Mouse (Mus musculus): ENCODE data around the gene Gsg1l.

Gene Gsg1l

GRCm38 (mm10) chr7:126027410-126027809 lies 54.8 kb downstream of the Gsg1l start:
- peak; percentile 63 for DNase-seq

DNA sequence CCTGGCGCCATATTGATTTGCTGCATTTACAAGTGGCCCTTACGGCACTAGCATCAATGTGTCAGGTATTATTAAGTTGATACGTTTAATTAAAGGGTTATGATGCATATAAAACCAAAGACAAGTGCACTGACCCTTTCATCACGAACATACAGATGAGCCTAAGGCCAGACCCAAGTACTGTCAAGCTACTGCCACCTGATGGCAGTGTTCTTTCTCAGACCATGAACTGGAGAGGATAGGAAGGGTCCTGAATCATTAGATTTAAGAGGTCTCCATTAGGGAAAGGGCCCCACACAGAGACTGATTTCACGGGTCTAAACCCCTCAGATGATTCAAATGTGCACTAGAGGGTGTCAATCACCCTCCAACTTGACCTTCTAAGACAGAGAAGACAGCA lies 55.6 kb downstream of the Gsg1l start:
- no peak for DNase-seq

- no peak for DNase-seq
Measured at GRCm38 (mm10) chr7:126019966-126020365, 62.2 kb downstream of the Gsg1l start.

DNA sequence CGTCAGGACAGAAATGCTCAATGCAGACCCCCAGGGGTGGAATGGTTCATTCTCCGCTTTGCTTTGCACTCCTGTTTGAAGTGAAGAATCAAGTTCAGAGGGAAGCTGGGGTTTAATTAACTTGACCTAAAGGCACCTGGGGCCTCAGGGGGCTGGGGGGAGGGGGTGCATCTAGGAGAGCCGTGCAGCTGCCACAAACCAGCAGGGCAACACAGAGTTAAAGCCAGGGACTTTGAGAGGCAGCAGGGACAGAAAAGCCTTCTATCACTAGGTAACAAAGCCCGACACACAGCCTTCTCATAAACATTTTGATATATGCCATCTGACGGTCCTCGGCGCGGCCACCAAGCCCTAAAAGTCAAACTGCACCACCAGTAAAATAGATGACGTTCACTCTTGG lies 62.9 kb downstream of the Gsg1l start:
- no peak for DNase-seq

GRCm38 (mm10) chr7:126017455-126017854 lies 64.8 kb downstream of the Gsg1l start:
- no peak for DNase-seq

GRCm38 (mm10) chr7:126012325-126013021 lies 69.7 kb downstream of the Gsg1l start:
- DNase-seq = no peak

- no peak for DNase-seq
Measured at GRCm38 (mm10) chr7:126008789-126009148, 73.4 kb downstream of the Gsg1l start.

DNA sequence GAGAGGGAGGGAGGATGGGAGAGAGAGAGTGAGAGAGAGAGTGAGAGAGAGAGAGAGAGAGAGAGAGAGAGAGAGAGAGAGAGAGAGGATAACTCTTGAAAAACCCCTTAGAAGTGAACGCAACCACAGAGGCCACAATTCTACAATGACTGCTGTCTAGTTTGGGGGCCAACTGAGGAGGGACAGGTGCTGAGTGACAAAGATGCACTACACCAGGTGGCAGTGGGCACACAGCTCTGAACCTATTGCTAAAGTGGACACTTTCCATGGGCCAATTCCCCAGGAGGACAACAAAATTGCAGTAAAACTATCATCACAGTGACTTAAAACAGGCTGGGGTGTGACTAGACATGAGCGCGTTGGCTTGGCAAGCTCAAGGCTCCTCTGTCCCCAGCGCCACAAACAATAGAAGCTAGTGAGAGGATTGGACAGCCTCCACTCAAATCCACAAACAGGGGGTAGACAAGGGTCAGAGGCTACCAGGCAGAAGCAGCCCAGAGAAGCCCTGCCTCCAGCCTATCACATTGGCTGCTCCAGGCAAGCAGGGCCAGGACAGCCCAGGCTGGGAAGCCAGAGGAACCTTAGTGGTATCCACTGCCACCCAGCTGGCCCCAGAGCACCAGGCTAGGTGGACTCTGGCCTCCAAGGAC lies 73.9 kb downstream of the Gsg1l start:
- DNase-seq = no peak

- DNase-seq = no peak
Measured at GRCm38 (mm10) chr7:126007132-126007910, 74.9 kb downstream of the Gsg1l start.

- DNase-seq = no peak
Measured at GRCm38 (mm10) chr7:126005274-126005673, 76.9 kb downstream of the Gsg1l start.

DNA sequence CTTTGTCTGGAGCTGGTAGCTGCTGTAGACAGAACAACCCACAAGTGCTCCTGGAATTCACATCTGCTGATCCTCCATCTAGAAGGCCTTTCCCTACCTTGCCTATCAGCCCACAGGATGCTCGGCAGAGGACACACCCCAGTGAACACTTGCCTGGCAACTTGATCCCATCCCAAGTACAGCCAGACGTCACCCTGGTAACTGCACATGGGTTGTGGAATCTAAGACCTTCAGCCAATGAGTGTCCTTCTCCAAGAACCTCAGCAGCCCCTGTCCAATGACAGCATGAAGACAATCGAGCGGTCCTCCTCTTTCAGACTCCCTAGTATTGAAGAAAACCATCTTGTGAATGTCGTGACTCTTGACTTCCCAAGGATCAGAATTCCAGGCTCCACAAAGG lies 80.5 kb downstream of the Gsg1l start:
- no peak for DNase-seq

GRCm38 (mm10) chr7:125999921-126000320 lies 82.3 kb downstream of the Gsg1l start:
- DNase-seq = no peak

DNA sequence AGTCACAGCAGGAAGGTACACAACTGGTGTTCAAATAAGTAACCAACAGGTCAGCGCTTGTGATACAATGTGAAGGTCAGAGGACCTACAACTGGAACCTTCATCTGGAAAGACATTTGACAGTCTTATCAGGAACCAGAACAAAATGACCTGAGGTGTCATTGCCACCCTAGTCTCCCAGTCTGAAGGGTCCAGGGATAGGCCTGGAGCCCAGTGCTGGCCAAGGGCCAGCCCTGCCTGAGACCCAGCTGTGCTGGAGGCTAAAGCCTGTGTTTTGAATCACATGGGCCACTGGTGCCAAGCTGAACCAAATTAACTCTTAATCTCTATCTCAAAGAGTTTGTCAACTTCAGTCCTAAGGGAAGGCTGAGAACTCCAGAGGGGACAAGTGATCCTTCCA lies 86.1 kb downstream of the Gsg1l start:
- no peak for DNase-seq

GRCm38 (mm10) chr7:125992356-125992891 lies 89.8 kb downstream of the Gsg1l start:
- DNase-seq = peak; percentile 21

- DNase-seq = peak; percentile 24
Measured at GRCm38 (mm10) chr7:125991846-125992245, 90.4 kb downstream of the Gsg1l start.

- no peak for DNase-seq
Measured at GRCm38 (mm10) chr7:125989969-125990368, 92.2 kb downstream of the Gsg1l start.

DNA sequence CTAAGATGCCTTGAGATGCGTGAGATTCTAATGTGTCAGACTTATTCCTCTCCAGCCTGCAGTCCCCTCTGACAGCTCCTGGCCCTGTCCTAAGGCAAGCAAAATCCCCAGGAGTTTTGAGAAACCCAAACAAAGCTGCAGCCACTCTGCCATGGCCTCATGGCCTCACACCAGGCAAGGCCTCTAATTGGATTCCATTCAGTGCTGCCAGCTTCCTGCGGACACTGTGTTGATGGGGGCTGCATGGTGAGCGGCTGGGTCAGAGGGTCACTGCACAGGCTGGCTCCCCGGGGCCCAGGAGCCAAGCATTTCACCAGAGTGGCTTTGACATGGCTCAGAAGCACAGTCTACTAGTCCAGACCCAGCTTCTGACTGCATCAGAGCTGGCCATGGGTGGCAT lies 92.7 kb downstream of the Gsg1l start:
- no peak for DNase-seq

DNA sequence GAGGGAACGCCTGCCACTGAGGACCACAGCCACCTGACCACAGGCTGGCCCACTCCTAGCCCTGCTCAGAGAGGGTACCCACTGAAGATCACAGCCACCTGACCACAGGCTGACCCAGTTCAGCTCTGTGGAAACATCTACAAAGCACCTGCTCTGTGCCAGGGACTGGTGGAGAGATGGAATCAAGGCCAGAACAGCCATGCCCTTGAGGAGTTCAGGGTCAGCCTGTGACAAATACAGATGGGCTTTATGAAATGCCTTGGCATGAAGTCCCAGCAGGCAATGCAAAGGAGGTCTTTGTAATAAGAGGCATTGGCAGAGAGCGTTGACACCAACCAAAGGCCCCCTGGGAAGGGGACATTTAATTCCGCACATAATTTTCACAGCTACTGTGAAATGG lies 93.9 kb downstream of the Gsg1l start:
- DNase-seq = no peak

- DNase-seq = no peak
Measured at GRCm38 (mm10) chr7:125987117-125987516, 95.1 kb downstream of the Gsg1l start.

- DNase-seq = no peak
Measured at GRCm38 (mm10) chr7:125985565-125985964, 96.6 kb downstream of the Gsg1l start.

DNA sequence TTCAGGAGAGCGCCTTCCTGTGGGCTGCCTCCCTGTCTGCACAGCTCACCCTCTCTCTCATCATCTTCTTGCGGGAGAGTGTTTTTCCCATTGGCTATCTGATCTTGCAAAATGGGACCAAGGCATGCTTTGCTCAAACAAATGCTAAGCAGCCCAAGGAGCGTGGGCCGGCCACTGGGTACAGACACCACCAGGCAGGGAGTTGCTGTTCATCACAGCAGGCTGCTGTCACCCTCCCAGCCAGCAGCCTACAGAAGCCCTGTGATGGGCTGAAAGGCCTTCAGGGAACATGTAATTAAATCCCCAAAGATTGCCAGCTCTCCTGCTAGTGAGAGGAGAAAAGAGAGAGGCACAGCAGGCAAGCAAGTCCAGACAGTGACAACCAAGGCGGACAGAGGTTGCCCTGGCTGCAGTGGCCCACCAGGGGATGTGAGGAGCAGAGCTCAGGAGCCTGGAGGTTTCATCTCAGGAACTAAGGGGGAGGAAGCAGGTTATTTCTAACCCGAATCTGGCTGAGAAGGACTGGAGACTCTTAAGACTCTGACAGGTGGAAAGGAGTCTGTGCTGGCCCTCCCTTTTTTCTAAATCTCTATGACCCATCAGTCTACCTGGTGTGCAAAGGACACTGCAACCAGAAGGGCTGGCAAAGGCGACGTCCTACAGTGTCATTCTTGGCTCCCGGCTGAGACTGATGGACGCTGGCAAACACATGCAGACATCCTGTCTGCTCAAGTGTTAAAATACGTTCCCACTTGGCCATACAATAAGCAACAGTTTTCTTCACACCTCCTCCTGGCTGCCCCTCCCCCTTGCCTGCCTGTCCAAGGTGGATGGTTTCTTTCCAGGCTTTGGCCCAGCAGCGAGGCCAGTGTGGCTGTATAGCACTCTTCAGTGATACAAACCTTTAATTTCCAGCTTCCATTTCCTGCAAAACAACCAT lies 98.0 kb downstream of the Gsg1l start:
- peak; percentile 29 for DNase-seq

DNA sequence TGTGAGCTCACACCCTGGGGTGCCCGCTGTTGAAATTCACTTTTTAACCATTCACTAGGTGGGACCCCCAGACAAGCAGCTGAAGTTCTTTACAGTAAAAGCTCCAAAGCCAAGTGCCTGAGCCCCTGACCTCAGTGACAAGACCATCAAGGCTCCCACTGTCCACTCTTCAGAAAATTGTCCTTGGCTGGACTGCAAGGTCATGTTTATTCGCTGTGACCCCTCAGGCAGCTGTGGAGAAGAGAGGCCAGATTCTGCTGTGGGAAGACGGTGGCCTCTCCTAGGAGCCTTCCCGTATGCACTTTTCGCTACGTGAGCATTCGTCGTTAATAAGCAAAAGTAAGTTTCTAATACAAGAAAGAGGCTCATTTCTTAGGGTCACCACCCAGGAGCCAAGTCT lies 102.6 kb downstream of the Gsg1l start:
- DNase-seq = no peak

DNA sequence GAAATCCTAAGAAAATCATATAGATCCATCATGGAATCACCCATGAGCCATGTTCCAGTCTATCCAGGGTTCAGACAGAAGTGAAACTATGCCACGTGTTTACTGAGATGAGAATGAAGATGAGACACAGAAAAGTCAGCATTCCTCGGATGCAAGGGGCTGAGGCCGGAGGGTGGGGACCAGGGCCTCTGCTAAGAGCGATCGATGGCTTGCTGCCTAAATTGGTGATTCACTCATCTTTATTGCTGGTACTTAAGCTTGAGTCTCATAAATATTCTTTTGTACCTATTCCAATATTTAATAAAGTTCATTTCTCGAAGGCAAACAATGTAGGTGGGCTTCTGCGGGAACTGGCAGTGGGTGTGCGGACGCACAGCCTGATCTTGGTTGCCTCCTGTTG lies 105.5 kb downstream of the Gsg1l start:
- no peak for DNase-seq
